Mouse (Mus musculus) stomach, postnatal 0 days (tissue): ENCODE results near the gene Med27.

Source experiments
- CTCF ChIP-seq: IDR thresholded peaks from 2 replicates; pipeline ENCODE4 v1.5.1; 2016; ENCODE audit warnings: antibody characterized with exemption, low read depth, mild to moderate bottlenecking, moderate library complexity
- EP300 ChIP-seq: optimal IDR thresholded peaks from 2 replicates; pipeline ENCODE3; 2016; ENCODE audit warnings: antibody characterized with exemption

- TF ChIP-seq CTCF (no peak), EP300 (no peak)
Measured at GRCm38 (mm10) chr2:29418498-29418897, 71.9 kb downstream of the Med27 start.
